ENCODE assay signal across 9 mouse cellular contexts in the genomic region with DNA sequence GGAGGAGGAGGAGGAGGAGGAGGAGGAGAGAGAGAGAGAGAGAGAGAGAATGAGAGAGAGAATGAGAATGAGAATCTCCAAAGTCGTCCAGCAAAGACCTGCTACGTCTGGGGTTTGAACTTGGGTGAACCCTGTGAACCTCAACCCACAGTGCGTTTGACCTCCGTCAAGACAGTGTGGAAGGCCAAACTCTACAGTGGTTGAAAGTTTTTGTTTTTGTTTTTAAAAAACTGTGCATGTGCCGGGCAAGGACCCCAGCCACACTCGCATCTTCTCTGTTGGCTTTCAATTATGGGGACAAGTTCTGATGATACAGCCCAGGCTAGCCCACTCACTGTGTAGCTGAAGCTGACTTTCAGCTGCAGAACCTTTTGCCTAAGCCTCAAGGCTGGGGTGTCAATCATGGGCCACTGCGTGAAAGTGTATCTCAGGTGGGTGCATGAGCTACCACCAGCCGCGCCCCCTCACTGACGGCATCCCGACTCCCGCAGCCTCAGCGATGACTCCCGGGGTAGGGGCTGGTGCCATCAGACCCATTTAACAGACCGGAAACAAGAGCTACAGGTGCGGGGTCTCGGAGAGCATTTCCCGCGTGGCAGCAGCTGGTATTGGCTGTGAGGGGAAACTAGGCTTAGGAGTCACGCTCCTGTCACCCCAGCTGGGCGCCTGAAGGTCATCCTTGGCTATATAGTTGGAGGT. TPM values are rescaled to one million over a fixed set of nuclear protein-coding genes. Genes with fewer than 3 reads are reported as not detected.
DNase-seq lines count a peak whose midpoint lies in the region; ATAC-seq lines count a peak whose summit lies in the region.
"Had no signal": no experiment of that assay in that cellular context is flagged by ENCODE, and none has a peak within 500 bp of the region (broad histone marks: within the 10 kb centered on the region; RNA-seq: fewer than 3 reads in every experiment).

No protein-coding gene starts in this region.

- H3K36me3 ChIP-seq in lung, embryonic 15.5 days: no peaks in the 10 kb centered on the region
- no peaks in the 10 kb centered on the region for H3K36me3 ChIP-seq in intestine, embryonic 14.5 days (ENCODE audit: control insufficient read depth, insufficient read depth, low read length)
- no peaks in the 10 kb centered on the region for H3K36me3 ChIP-seq in macrophage (ENCODE audit: inconsistent target)

- 0 out of 2 replicates have a peak, but pooled peaks cover 3% of the 10 kb centered on the region for H3K27me3 ChIP-seq in lung, embryonic 15.5 days
- H3K27me3 ChIP-seq in intestine, embryonic 14.5 days (replicated peaks; ENCODE audit: control insufficient read depth, insufficient read depth, low read length): 0 out of 2 replicates have a peak, but pooled peaks cover 3% of the 10 kb centered on the region

- peaks cover 49% of the 10 kb centered on the region for H3K4me1 ChIP-seq in lung, embryonic 15.5 days
- H3K4me1 ChIP-seq in intestine, embryonic 14.5 days (replicated peaks; ENCODE audit: control insufficient read depth, insufficient read depth, low read length): peaks cover 3% of the 10 kb centered on the region; the same call in 1 of the 2 replicates

- peak overlapping the region; percentile 54 for H3K4me2 ChIP-seq in lung, embryonic 15.5 days
- peak overlapping the region; percentile 52 for H3K4me2 ChIP-seq in intestine, embryonic 14.5 days (ENCODE audit: low read length)

- H3K9ac ChIP-seq in lung, embryonic 15.5 days: no peak overlapping the region
- no peak overlapping the region for H3K9ac ChIP-seq in intestine, embryonic 14.5 days (ENCODE audit: low read length)

- H3K79me2 ChIP-seq in macrophage (ENCODE audit: inconsistent target): peaks cover 21% of the 10 kb centered on the region

- 60% methylated on average over 21 of the region's 21 CpGs for WGBS in lung, embryonic 15.5 days
- WGBS in intestine, embryonic 14.5 days: 61% methylated on average over 21 of the region's 21 CpGs
- 47% methylated on average over 19 of the region's 21 CpGs for WGBS in macrophage (ENCODE audit: missing documents)

- ATAC-seq in lung, embryonic 15.5 days (ENCODE audit: borderline replicate concordance, extremely low read depth, low FRiP score, low TSS enrichment): no peak
- ATAC-seq in erythroid progenitor cell, adult 5-6 weeks (replicated peaks; ENCODE audit: low FRiP score, poor library complexity, severe bottlenecking): peak; percentile 4; the same call in 1 of the 2 replicates
- peak; percentile 1; the same call in 1 of the 2 replicates for ATAC-seq in intestine, embryonic 14.5 days (replicated peaks; ENCODE audit: low FRiP score, low TSS enrichment, low read depth)

- H3K9me3 ChIP-seq in lung, embryonic 15.5 days: no peaks in the 10 kb centered on the region
- no peaks in the 10 kb centered on the region for H3K9me3 ChIP-seq in intestine, embryonic 14.5 days (ENCODE audit: control insufficient read depth, low read length)

- peak overlapping the region; percentile 10; the same call in 1 of the 2 replicates for H3K4me3 ChIP-seq in lung, embryonic 15.5 days
- peak overlapping the region; percentile 13; the same call in 1 of the 2 replicates for H3K4me3 ChIP-seq in intestine, embryonic 14.5 days (ENCODE audit: low read depth, low read length)
- H3K4me3 ChIP-seq in macrophage (ENCODE audit: inconsistent target): peak overlapping the region; percentile 45

- H3K27ac ChIP-seq in lung, embryonic 15.5 days: no peak overlapping the region
- no peak overlapping the region for H3K27ac ChIP-seq in intestine, embryonic 14.5 days (ENCODE audit: low read depth)
- no peak overlapping the region for H3K27ac ChIP-seq in macrophage

- DNase-seq in lung, postnatal 10 days: no peak
- peak; percentile 53 for DNase-seq in intestine, embryonic 14.5 days (ENCODE audit: low spot score)
- DNase-seq in frontal cortex, postnatal 25 days (ENCODE audit: low spot score in 2 of 2): no peak
- no peak for DNase-seq in cerebellum, postnatal 10 days
- no peak for DNase-seq in embryo, embryonic 10.5 days (ENCODE audit: low spot score)

RNA-seq across cellular contexts. Expression of a gene that starts 23.1 kb away (rescaled TPM):
- polyA plus RNA-seq in lung, embryonic 15.5 days (2015; fragmentation: Nextera tagmentation; extraction: Ambion mirVana): 86.0 and 87.2 TPM in 2 replicates
- total RNA-seq in erythroid progenitor cell, adult 5-6 weeks (2015; ENCODE audit: low replicate concordance): 10.1 and 15.1 TPM in 2 replicates
- 0.45 and 0.90 TPM in 2 replicates for total RNA-seq in erythroid progenitor cell, adult 5-6 weeks (2017; ENCODE audit: low replicate concordance)
- 52.4 and 57.2 TPM in 2 replicates for polyA plus RNA-seq in intestine, embryonic 14.5 days (2014; fragmentation: Nextera tagmentation; extraction: Ambion mirVana)
- total RNA-seq in macrophage (2018; cell fraction: chromatin; rRNA removed): 10 to 100 TPM in 18 of 26 experiments, 1 to 10 TPM in 8; 2.2 to 42.9 (median 17.2) TPM
- 100 to 1,000 TPM in 1 of 26 experiments, 10 to 100 TPM in 25; 25.2 to 102 (median 68.1) TPM for total RNA-seq in macrophage (2018; cell fraction: cytosol; rRNA removed)
- 10 to 100 TPM in 24 of 26 experiments, 1 to 10 TPM in 2; 8.2 to 98.8 (median 37.1) TPM for total RNA-seq in macrophage (2018; cell fraction: nucleus; rRNA removed)
- polyA plus RNA-seq in macrophage (2018): 33.6 to 60.6 TPM (median 57.7 TPM) in 3 replicates

RNA-seq across cellular contexts. Expression of a gene that starts 39.5 kb away (rescaled TPM):
- polyA plus RNA-seq in lung, embryonic 15.5 days (2015; fragmentation: Nextera tagmentation; extraction: Ambion mirVana): 4.4 TPM in 2 replicates
- 5.4 and 7.5 TPM in 2 replicates for total RNA-seq in erythroid progenitor cell, adult 5-6 weeks (2015; ENCODE audit: low replicate concordance)
- 4.2 TPM in 1 of 2 replicates, not detected in the other for total RNA-seq in erythroid progenitor cell, adult 5-6 weeks (2017; ENCODE audit: low replicate concordance)
- 99.8 and 125 TPM in 2 replicates for polyA plus RNA-seq in intestine, embryonic 14.5 days (2014; fragmentation: Nextera tagmentation; extraction: Ambion mirVana)
- 1 to 10 TPM in 19 of 26 experiments, under 1 TPM in 2, not detected in 5; 0.62 to 6.3 (median 2.6) TPM for total RNA-seq in macrophage (2018; cell fraction: chromatin; rRNA removed)
- 10 to 100 TPM in 25 of 26 experiments, 1 to 10 TPM in 1; 9.7 to 17.7 (median 13.3) TPM for total RNA-seq in macrophage (2018; cell fraction: cytosol; rRNA removed)
- total RNA-seq in macrophage (2018; cell fraction: nucleus; rRNA removed): 10 to 100 TPM in 1 of 26 experiments, 1 to 10 TPM in 25; 1.4 to 11.8 (median 5.5) TPM
- polyA plus RNA-seq in macrophage (2018): 9.6 to 21.8 TPM (median 14.6 TPM) in 3 replicates

RNA-seq across cellular contexts. Expression of a gene that starts 43.5 kb away (rescaled TPM):
- polyA plus RNA-seq in lung, embryonic 15.5 days (2015; fragmentation: Nextera tagmentation; extraction: Ambion mirVana): 0.45 and 2.3 TPM in 2 replicates
- not detected in 2 replicates for total RNA-seq in erythroid progenitor cell, adult 5-6 weeks (2015; ENCODE audit: low replicate concordance)
- not detected in 2 replicates for total RNA-seq in erythroid progenitor cell, adult 5-6 weeks (2017; ENCODE audit: low replicate concordance)
- 0.37 and 0.44 TPM in 2 replicates for polyA plus RNA-seq in intestine, embryonic 14.5 days (2014; fragmentation: Nextera tagmentation; extraction: Ambion mirVana)
- total RNA-seq in macrophage (2018; cell fraction: chromatin; rRNA removed): 1 to 10 TPM in 17 of 26 experiments, not detected in 9; 1.1 to 5.7 (median 2.3) TPM
- 1 to 10 TPM in 1 of 26 experiments, under 1 TPM in 7, not detected in 18; 0.22 to 1.1 (median 0.36) TPM for total RNA-seq in macrophage (2018; cell fraction: cytosol; rRNA removed)
- total RNA-seq in macrophage (2018; cell fraction: nucleus; rRNA removed): 1 to 10 TPM in 9 of 26 experiments, under 1 TPM in 1, not detected in 16; 0.63 to 8.6 (median 2.8) TPM
- polyA plus RNA-seq in macrophage (2018): 0.57 TPM in 1 of 3 replicates, not detected in the others
- total RNA-seq: hematopoietic stem cell, adult 5-6 weeks had no signal

RNA-seq across cellular contexts. Expression of a gene that starts 48.1 kb away (rescaled TPM):
- polyA plus RNA-seq in lung, embryonic 15.5 days (2015; fragmentation: Nextera tagmentation; extraction: Ambion mirVana): 1.6 and 2.7 TPM in 2 replicates
- total RNA-seq in erythroid progenitor cell, adult 5-6 weeks (2015; ENCODE audit: low replicate concordance): 2.1 and 4.3 TPM in 2 replicates
- not detected in 2 replicates for total RNA-seq in erythroid progenitor cell, adult 5-6 weeks (2017; ENCODE audit: low replicate concordance)
- polyA plus RNA-seq in intestine, embryonic 14.5 days (2014; fragmentation: Nextera tagmentation; extraction: Ambion mirVana): 2.4 and 4.2 TPM in 2 replicates
- total RNA-seq in macrophage (2018; cell fraction: chromatin; rRNA removed): 1 to 10 TPM in 22 of 26 experiments, under 1 TPM in 3, not detected in 1; 0.38 to 4.3 (median 2.4) TPM
- total RNA-seq in macrophage (2018; cell fraction: cytosol; rRNA removed): 1 to 10 TPM in 1 of 26 experiments, under 1 TPM in 25; 0.15 to 1.2 (median 0.53) TPM
- 1 to 10 TPM in 25 of 26 experiments, under 1 TPM in 1; 0.81 to 7.0 (median 2.7) TPM for total RNA-seq in macrophage (2018; cell fraction: nucleus; rRNA removed)
- 0.07 to 1.0 TPM (median 0.46 TPM) in 3 replicates for polyA plus RNA-seq in macrophage (2018)

RNA-seq across cellular contexts. Expression of a gene that starts 48.1 kb away (rescaled TPM):
- 75.9 and 79.8 TPM in 2 replicates for polyA plus RNA-seq in lung, embryonic 15.5 days (2015; fragmentation: Nextera tagmentation; extraction: Ambion mirVana)
- total RNA-seq in erythroid progenitor cell, adult 5-6 weeks (2015; ENCODE audit: low replicate concordance): 8.8 TPM in 1 of 2 replicates, not detected in the other
- total RNA-seq in erythroid progenitor cell, adult 5-6 weeks (2017; ENCODE audit: low replicate concordance): 4.0 and 17.2 TPM in 2 replicates
- 70.7 and 70.8 TPM in 2 replicates for polyA plus RNA-seq in intestine, embryonic 14.5 days (2014; fragmentation: Nextera tagmentation; extraction: Ambion mirVana)
- 10 to 100 TPM in 20 of 26 experiments, 1 to 10 TPM in 6; 5.0 to 26.5 (median 14.1) TPM for total RNA-seq in macrophage (2018; cell fraction: chromatin; rRNA removed)
- 10 to 100 TPM; 21.6 to 41.1 (median 29.6) TPM for total RNA-seq in macrophage (2018; cell fraction: cytosol; rRNA removed)
- total RNA-seq in macrophage (2018; cell fraction: nucleus; rRNA removed): 10 to 100 TPM in 24 of 26 experiments, 1 to 10 TPM in 2; 9.0 to 30.8 (median 16.6) TPM
- 21.0 to 48.1 TPM (median 32.0 TPM) in 3 replicates for polyA plus RNA-seq in macrophage (2018)
